Mouse (Mus musculus): ENCODE data around the gene Mdm1. TPM values are rescaled to one million over a fixed set of nuclear protein-coding genes. Genes with fewer than 3 reads are reported as not detected.

Mdm1 gene
- 4.8 and 6.4 TPM in 2 replicates for polyA plus RNA-seq (2012; rRNA removed)

GRCm38 (mm10) chr10:118141018-118141883 is at the start of gene Mdm1:
Mdm1 (plus strand) TSS chr10:118141811.

GRCm38 (mm10) chr10:118204642-118205041 is 63.0 kb downstream of the Mdm1 start, which contains the start of gene Il22:
Il22 (plus strand) TSS chr10:118204942.

Other genes with a start within 250 kb of the Mdm1 start
- not detected in 2 replicates for gene Il22, start 63.1 kb downstream of the Mdm1 start, polyA plus RNA-seq (2012; rRNA removed)
- gene Gm32717, start 99.0 kb downstream of the Mdm1 start, polyA plus RNA-seq (2012; rRNA removed) = 0.06 TPM in 1 of 2 replicates, not detected in the other
- gene Gm32802, start 116.9 kb downstream of the Mdm1 start, polyA plus RNA-seq (2012; rRNA removed) = 0.06 TPM in 1 of 2 replicates, not detected in the other
- not detected in 2 replicates for gene Iltifb, start 153.2 kb downstream of the Mdm1 start, polyA plus RNA-seq (2012; rRNA removed)
- gene Gm9040, start 185.2 kb downstream of the Mdm1 start, polyA plus RNA-seq (2012; rRNA removed) = not detected in 2 replicates
- not detected in 2 replicates for gene Gm9044, start 190.6 kb downstream of the Mdm1 start, polyA plus RNA-seq (2012; rRNA removed)
- gene Gm9045, start 196.0 kb downstream of the Mdm1 start, polyA plus RNA-seq (2012; rRNA removed) = not detected in 2 replicates
- not detected in 2 replicates for gene Gm9046, start 201.4 kb downstream of the Mdm1 start, polyA plus RNA-seq (2012; rRNA removed)
- not detected in 2 replicates for gene Gm9048, start 206.9 kb downstream of the Mdm1 start, polyA plus RNA-seq (2012; rRNA removed)
- gene Gm9049, start 212.3 kb downstream of the Mdm1 start, polyA plus RNA-seq (2012; rRNA removed) = not detected in 2 replicates

All from ovary, adult 2 months (tissue).